Mouse (Mus musculus): ENCODE measurements around the gene Odf3l1. TPM values are rescaled to one million over a fixed set of nuclear protein-coding genes. Genes with fewer than 3 reads are reported as not detected.

Odf3l1 gene
- polyA plus RNA-seq, 1 experiment from 2014 or later: 0.64 TPM

DNA sequence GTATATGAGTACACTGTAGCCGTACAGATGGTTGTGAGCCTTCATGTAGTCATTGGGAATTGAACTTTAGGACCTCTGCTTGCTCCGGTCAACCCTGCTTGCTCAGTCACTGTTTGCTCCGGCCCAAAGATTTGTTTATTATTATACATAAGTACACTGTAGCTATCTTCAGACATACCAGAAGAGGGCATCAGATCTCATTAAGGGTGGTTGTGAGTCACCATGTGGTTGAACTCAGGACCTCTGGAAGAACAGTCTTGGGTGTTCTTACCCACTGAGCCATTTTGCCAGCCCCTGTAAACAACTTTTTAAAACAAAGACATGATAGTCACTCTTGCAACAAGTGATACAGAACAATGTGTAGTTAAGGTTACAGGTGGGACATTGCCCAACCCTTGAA lies 32.6 kb downstream of the Odf3l1 start:
- peaks cover 53% of the 10 kb centered on the region for H3K4me1 ChIP-seq
- no peak for DNase-seq (ENCODE audit: low spot score)

GRCm38 (mm10) chr9:56830162-56830561 lies 34.3 kb downstream of the Odf3l1 start:
- no peaks in the 10 kb centered on the region for H3K9me3 ChIP-seq
- peaks cover 50% of the 10 kb centered on the region for H3K4me1 ChIP-seq
- H3K4me3 ChIP-seq: no peak overlapping the region
- H3K27me3 ChIP-seq (ENCODE audit: insufficient read depth, poor library complexity, severe bottlenecking): peaks cover 52% of the 10 kb centered on the region
- H3K36me3 ChIP-seq: no peaks in the 10 kb centered on the region
- DNase-seq (ENCODE audit: low spot score): no peak
- peak overlapping the region; percentile 29; the same call in 1 of the 2 replicates for H3K27ac ChIP-seq
- WGBS: 34% methylated on average over 4 of the region's 4 CpGs

More for the DNA sequence above, 32.6 kb downstream of the Odf3l1 start:
- H3K27ac ChIP-seq: no peak overlapping the region
- no peaks in the 10 kb centered on the region for H3K9me3 ChIP-seq
- 87% methylated on average over 3 of the region's 3 CpGs for WGBS
- peaks cover 41% of the 10 kb centered on the region for H3K27me3 ChIP-seq (ENCODE audit: insufficient read depth, poor library complexity, severe bottlenecking)
- no peak overlapping the region for H3K4me3 ChIP-seq
- no peaks in the 10 kb centered on the region for H3K36me3 ChIP-seq

DNA sequence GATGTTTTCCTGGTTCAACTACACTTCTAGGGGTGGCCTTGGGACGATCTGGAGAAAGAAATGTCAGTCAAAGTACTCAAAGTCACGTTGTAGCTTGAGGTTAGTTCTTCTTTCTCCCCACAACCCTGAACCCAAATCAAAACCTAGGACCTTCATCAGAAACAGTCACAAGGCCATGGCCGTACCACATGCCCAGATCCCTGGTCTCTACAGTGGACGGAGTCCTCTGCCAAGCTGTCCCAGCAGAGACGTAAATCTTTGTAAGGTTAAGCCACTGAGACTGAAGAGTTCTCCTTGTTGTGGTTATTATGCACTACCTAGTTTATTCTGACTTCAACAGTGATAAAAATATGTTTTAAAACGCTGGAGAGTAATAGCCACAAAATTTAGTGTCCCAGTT lies 35.6 kb downstream of the Odf3l1 start:
- H3K27me3 ChIP-seq (ENCODE audit: insufficient read depth, poor library complexity, severe bottlenecking): peaks cover 59% of the 10 kb centered on the region
- H3K4me3 ChIP-seq: no peak overlapping the region
- peaks cover 46% of the 10 kb centered on the region for H3K4me1 ChIP-seq
- no peak overlapping the region for H3K27ac ChIP-seq
- DNase-seq (ENCODE audit: low spot score): no peak
- H3K9me3 ChIP-seq: no peaks in the 10 kb centered on the region
- no peaks in the 10 kb centered on the region for H3K36me3 ChIP-seq
- WGBS: 82% methylated on average over 6 of the region's 6 CpGs

GRCm38 (mm10) chr9:56828146-56828545 lies 36.3 kb downstream of the Odf3l1 start:
- Histone ChIP-seq H3K4me1 (peaks cover 39% of the 10 kb centered on the region), H3K9me3 (no peaks in the 10 kb centered on the region), H3K36me3 (no peaks in the 10 kb centered on the region), H3K27me3 (ENCODE audit: insufficient read depth, poor library complexity, severe bottlenecking) (peaks cover 56% of the 10 kb centered on the region), H3K27ac (no peak overlapping the region; the same call in 1 of the 2 replicates), H3K4me3 (no peak overlapping the region)
- DNase-seq (ENCODE audit: low spot score): no peak
- 30% methylated on average over 9 of the region's 9 CpGs for WGBS

GRCm38 (mm10) chr9:56825476-56826213 lies 38.8 kb downstream of the Odf3l1 start:
- Histone ChIP-seq H3K27ac (no peak overlapping the region), H3K4me1 (peaks cover 25% of the 10 kb centered on the region), H3K27me3 (ENCODE audit: insufficient read depth, poor library complexity, severe bottlenecking) (peaks cover 46% of the 10 kb centered on the region), H3K4me3 (peak overlapping the region; percentile 50), H3K36me3 (no peaks in the 10 kb centered on the region), H3K9me3 (no peaks in the 10 kb centered on the region)
- WGBS: 14% methylated on average over 21 of the region's 21 CpGs
- DNase-seq (ENCODE audit: low spot score): peak; percentile 73

- Histone ChIP-seq H3K4me1 (peaks cover 18% of the 10 kb centered on the region), H3K4me3 (no peak overlapping the region), H3K9me3 (no peaks in the 10 kb centered on the region), H3K36me3 (no peaks in the 10 kb centered on the region), H3K27ac (no peak overlapping the region), H3K27me3 (ENCODE audit: insufficient read depth, poor library complexity, severe bottlenecking) (peaks cover 40% of the 10 kb centered on the region)
- 12% methylated on average over 3 of the region's 3 CpGs for WGBS
- DNase-seq (ENCODE audit: low spot score): peak; percentile 70
These were observed 39.6 kb downstream of the Odf3l1 start for GRCm38 (mm10) chr9:56824900-56825299.

DNA sequence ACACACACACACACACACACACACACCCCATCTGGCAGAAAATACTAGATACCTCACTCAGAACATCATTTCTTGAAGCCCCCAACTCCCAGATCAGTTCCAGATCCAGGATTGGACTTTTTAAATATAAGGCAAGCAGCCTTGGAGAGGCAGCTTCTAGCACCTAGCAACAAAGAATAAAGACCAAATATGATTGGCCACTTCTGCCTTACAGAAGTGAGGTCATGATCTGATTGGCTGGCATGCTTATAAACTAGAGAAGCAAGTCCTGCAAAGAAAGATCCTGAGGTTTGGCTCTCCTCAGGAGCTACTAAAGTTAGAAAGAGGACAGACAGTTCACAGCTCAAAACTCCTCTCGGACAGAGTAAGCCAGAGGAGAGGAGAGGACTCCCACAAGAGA lies 53.6 kb downstream of the Odf3l1 start:
- Histone ChIP-seq H3K4me1 (peaks cover 20% of the 10 kb centered on the region), H3K27me3 (ENCODE audit: insufficient read depth, poor library complexity, severe bottlenecking) (peaks cover 45% of the 10 kb centered on the region), H3K36me3 (no peaks in the 10 kb centered on the region), H3K9me3 (no peaks in the 10 kb centered on the region), H3K4me3 (no peak overlapping the region), H3K27ac (no peak overlapping the region)
- WGBS: 60% methylated on average over 1 of the region's 1 CpGs
- no peak for DNase-seq (ENCODE audit: low spot score)

- no peaks in the 10 kb centered on the region for H3K9me3 ChIP-seq
- no peaks in the 10 kb centered on the region for H3K36me3 ChIP-seq
- WGBS: 77% methylated on average over 6 of the region's 6 CpGs
- H3K4me1 ChIP-seq: peaks cover 11% of the 10 kb centered on the region; the same call in 1 of the 2 replicates
- H3K27ac ChIP-seq: no peak overlapping the region
- H3K4me3 ChIP-seq: no peak overlapping the region
- no peak for DNase-seq (ENCODE audit: low spot score)
- H3K27me3 ChIP-seq (ENCODE audit: insufficient read depth, poor library complexity, severe bottlenecking): peaks cover 29% of the 10 kb centered on the region; the same call in 1 of the 2 replicates
These were observed 56.5 kb downstream of the Odf3l1 start for GRCm38 (mm10) chr9:56807990-56808389.

GRCm38 (mm10) chr9:56803146-56803545 lies 61.3 kb downstream of the Odf3l1 start:
- Histone ChIP-seq H3K9me3 (no peaks in the 10 kb centered on the region), H3K36me3 (no peaks in the 10 kb centered on the region), H3K27me3 (ENCODE audit: insufficient read depth, poor library complexity, severe bottlenecking) (peaks cover 48% of the 10 kb centered on the region), H3K4me3 (no peak overlapping the region), H3K27ac (no peak overlapping the region), H3K4me1 (no peaks in the 10 kb centered on the region; the same call in 1 of the 2 replicates)
- DNase-seq (ENCODE audit: low spot score): no peak
- 89% methylated on average over 7 of the region's 7 CpGs for WGBS

Other genes starting within 250 kb of the Odf3l1 start
- 0.92 and 2.3 TPM in 2 replicates for gene Lingo1, start 68.2 kb downstream of the Odf3l1 start, polyA plus RNA-seq (2016; fragmentation: Nextera tagmentation; extraction: Ambion mirVana)
- 22.5 and 39.4 TPM in 2 replicates for gene Cspg4, start 354 bp upstream of the Odf3l1 start, polyA plus RNA-seq (2016; fragmentation: Nextera tagmentation; extraction: Ambion mirVana)
- 8.0 and 8.1 TPM in 2 replicates for gene Snx33, start 63.7 kb upstream of the Odf3l1 start, polyA plus RNA-seq (2016; fragmentation: Nextera tagmentation; extraction: Ambion mirVana)
- 54.8 and 65.1 TPM in 2 replicates for gene Imp3, start 72.8 kb upstream of the Odf3l1 start, polyA plus RNA-seq (2016; fragmentation: Nextera tagmentation; extraction: Ambion mirVana)
- gene Snupn, start 86.2 kb upstream of the Odf3l1 start, polyA plus RNA-seq (2016; fragmentation: Nextera tagmentation; extraction: Ambion mirVana): 24.4 and 27.4 TPM in 2 replicates
- gene Ptpn9, start 130.2 kb upstream of the Odf3l1 start, polyA plus RNA-seq (2016; fragmentation: Nextera tagmentation; extraction: Ambion mirVana): 15.6 and 23.4 TPM in 2 replicates
- 36.2 and 38.1 TPM in 2 replicates for gene Sin3a, start 207.4 kb upstream of the Odf3l1 start, polyA plus RNA-seq (2016; fragmentation: Nextera tagmentation; extraction: Ambion mirVana)